Mouse (Mus musculus): Measurements from ENCODE around the gene Lcmt2. TPM values are rescaled to one million over a fixed set of nuclear protein-coding genes. Genes with fewer than 3 reads are reported as not detected.

Gene Lcmt2
- 20.1 and 23.1 TPM in 2 replicates for polyA plus RNA-seq (2015; fragmentation: Nextera tagmentation; extraction: Ambion mirVana)

DNA sequence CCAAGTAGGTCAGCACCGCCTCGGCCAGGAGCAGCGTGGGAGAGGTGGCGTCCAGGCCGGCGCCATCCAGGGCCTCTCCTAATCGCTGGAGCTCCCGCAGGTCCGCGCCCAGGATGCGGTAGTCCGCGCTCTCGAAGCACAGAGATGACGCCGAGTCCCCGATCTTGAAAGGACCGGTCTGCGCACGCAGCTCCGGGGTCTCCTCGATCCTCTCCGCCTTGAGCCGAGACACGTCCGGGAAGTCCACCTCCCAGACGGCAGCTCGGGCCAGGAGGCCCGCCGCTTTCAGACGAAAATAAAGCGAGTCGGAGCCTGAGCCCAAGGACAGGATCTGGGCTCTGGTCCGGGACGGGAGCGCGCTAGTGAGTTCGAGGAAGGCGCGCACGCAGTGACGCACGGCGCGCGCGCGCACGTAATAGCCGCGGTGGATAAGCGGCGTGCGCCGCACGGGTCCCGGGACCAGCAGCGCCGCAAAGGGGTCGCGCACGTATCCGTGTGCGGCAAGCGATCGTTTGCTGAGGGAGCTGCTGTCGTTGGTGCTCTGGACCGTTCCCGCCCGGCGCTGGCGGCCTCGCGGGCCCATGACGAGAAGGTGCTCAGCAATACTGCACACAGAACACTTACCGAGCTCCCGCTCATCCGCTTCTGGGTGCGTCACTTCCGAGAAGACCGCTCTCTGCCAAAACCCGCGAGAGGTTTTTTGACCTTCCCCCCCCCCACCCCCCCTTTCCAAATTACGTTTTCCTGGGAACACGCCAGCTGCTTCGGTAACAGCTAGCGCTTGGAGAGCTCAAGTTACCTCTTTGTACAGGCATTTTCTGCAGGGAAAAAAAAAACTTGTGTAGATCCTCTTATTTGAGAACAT is at the start of gene Lcmt2, which contains the start of gene Adal:
Gene Lcmt2 (minus strand): TSS at position 636 of the 865 bp plus-strand sequence.
Gene Adal (plus strand): TSS at position 411 of the 865 bp plus-strand sequence.
- Histone ChIP-seq H3K9me3 (no peaks in the 10 kb centered on the region), H3K27me3 (replicated peaks) (no peaks in the 10 kb centered on the region), H3K36me3 (peaks cover 21% of the 10 kb centered on the region; the same call in 1 of the 2 replicates), H3K4me3 (replicated peaks) (peak within 1 kb of the TSS; percentile 67), H3K4me2 (peak within 1 kb of the TSS; percentile 79), H3K27ac (peak within 1 kb of the TSS; percentile 98), H3K4me1 (peaks cover 14% of the 10 kb centered on the region), H3K9ac (peak within 1 kb of the TSS; percentile 60)
- peak; percentile 94 for ATAC-seq (ENCODE audit: insufficient read depth, low FRiP score, low read depth)
- under 1% methylated on average over 87 of the region's 87 CpGs for WGBS

DNA sequence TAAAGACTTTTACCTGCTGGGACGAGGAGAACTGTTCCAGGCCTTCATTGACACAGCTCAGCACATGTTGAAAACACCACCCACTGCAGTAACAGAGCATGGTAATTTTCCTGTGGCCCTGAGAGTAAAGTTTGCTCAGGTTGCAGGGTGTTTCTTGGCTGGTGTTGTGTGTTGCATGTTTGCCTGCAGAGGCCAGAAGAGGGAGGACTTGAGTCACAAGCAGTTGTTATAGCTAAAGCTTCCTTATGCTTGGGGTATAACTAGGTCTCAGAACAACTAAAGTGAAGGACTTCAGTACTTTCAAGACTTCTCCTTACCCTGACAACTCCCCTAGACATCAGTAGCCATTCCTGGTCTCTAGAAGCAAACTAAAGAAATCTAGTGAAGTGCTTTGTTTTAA is 48.1 kb upstream of the Lcmt2 start:
- Histone ChIP-seq H3K27ac (no peak overlapping the region), H3K9ac (no peak overlapping the region), H3K27me3 (replicated peaks) (no peaks in the 10 kb centered on the region), H3K9me3 (no peaks in the 10 kb centered on the region), H3K4me2 (no peak overlapping the region), H3K4me3 (replicated peaks) (no peak overlapping the region), H3K36me3 (peaks cover 59% of the 10 kb centered on the region), H3K4me1 (no peaks in the 10 kb centered on the region)
- ATAC-seq (ENCODE audit: insufficient read depth, low FRiP score, low read depth), result no peak
- 67% methylated on average over 1 of the region's 1 CpGs for WGBS

GRCm38 (mm10) chr2:121184142-121184541 is 43.7 kb upstream of the Lcmt2 start:
- 96% methylated on average over 7 of the region's 7 CpGs for WGBS
- Histone ChIP-seq H3K27ac (no peak overlapping the region), H3K4me1 (no peaks in the 10 kb centered on the region), H3K36me3 (peaks cover 23% of the 10 kb centered on the region), H3K4me2 (no peak overlapping the region), H3K27me3 (replicated peaks) (no peaks in the 10 kb centered on the region), H3K9ac (no peak overlapping the region), H3K9me3 (no peaks in the 10 kb centered on the region), H3K4me3 (replicated peaks) (no peak overlapping the region)
- ATAC-seq (ENCODE audit: insufficient read depth, low FRiP score, low read depth), result no peak

DNA sequence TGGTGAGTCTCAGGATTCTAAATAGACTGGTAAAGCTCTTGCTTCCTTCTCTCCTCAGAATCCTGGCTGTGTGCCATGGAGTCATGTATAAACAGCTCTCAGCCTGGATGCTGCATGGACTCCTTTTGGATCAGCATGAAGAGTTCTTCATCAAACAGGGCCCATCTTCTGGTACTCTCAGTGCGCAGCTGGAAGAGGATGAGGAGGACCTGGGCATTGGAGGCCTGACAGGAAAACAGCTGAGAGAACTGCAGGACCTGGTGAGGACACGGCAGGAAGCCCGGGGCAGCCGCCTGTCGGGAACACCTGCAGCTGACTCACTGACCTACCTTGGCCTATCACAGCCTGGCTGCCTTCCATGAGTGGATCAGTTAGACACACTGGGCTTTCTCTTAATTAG is 43.0 kb upstream of the Lcmt2 start:
- WGBS, result 81% methylated on average over 5 of the region's 5 CpGs
- Histone ChIP-seq H3K4me2 (no peak overlapping the region), H3K4me3 (replicated peaks) (no peak overlapping the region), H3K9me3 (no peaks in the 10 kb centered on the region), H3K4me1 (no peaks in the 10 kb centered on the region), H3K36me3 (peaks cover 23% of the 10 kb centered on the region), H3K27me3 (replicated peaks) (no peaks in the 10 kb centered on the region), H3K27ac (no peak overlapping the region), H3K9ac (no peak overlapping the region)
- ATAC-seq (ENCODE audit: insufficient read depth, low FRiP score, low read depth), result no peak

- WGBS, result 94% methylated on average over 3 of the region's 3 CpGs
- Histone ChIP-seq H3K4me1 (no peaks in the 10 kb centered on the region), H3K36me3 (peaks cover 20% of the 10 kb centered on the region), H3K27ac (no peak overlapping the region), H3K27me3 (replicated peaks) (no peaks in the 10 kb centered on the region), H3K9ac (no peak overlapping the region), H3K4me2 (no peak overlapping the region), H3K4me3 (replicated peaks) (no peak overlapping the region), H3K9me3 (no peaks in the 10 kb centered on the region)
- ATAC-seq (ENCODE audit: insufficient read depth, low FRiP score, low read depth), result no peak
Measured at GRCm38 (mm10) chr2:121178828-121179479, 38.5 kb upstream of the Lcmt2 start.

DNA sequence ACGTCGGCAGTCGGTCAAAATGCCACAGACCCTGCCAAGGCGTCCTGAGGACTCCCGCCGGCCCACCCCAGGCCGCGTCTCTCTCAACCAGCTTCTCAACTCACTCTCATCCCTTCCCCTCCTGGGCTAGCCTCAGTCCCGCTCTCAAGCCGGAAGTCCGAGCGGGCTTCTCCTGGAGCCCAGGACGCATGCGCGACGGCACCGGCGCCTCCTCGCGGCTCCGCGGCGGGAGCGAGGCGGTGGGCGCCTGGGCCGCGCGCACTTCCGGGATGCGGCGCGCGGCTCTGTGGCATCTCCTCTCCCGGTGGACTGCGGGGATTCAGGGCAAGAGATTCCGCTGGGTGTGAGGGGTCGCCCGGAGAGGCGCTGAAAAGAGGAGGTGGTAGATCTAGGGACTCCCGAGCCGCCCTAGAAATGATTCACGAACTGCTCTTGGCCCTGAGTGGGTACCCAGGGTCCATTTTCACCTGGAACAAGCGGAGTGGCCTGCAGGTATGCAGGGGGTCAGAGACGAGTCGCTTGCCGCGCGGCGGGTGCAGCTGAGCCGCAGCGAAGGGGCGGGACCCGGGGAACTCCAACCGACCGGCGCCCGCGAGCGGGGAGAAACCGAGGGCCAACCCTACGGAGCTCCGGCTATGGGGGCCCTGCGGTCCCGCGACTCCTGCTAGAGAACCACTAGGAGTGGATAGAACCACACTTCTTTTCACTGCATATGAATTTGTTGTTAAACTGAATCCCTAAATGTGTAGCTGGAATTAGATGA is 30.7 kb upstream of the Lcmt2 start, which contains the start of gene Zscan29:
Gene Zscan29 (minus strand): TSS at position 146 of the 763 bp plus-strand sequence.
- Histone ChIP-seq H3K9me3 (no peaks in the 10 kb centered on the region), H3K36me3 (peaks cover 4% of the 10 kb centered on the region), H3K4me3 (replicated peaks) (peak within 1 kb of the TSS; percentile 74), H3K27me3 (replicated peaks) (no peaks in the 10 kb centered on the region), H3K9ac (peak within 1 kb of the TSS; percentile 67), H3K4me1 (peaks cover 11% of the 10 kb centered on the region), H3K4me2 (peak within 1 kb of the TSS; percentile 72), H3K27ac (peak within 1 kb of the TSS; percentile 94)
- peak; percentile 97 for ATAC-seq (ENCODE audit: insufficient read depth, low FRiP score, low read depth)
- under 1% methylated on average over 66 of the region's 66 CpGs for WGBS

GRCm38 (mm10) chr2:121170481-121170971 is 30.1 kb upstream of the Lcmt2 start, which contains the start of gene Tubgcp4:
Gene Tubgcp4, plus strand, starts transcription at chr2:121170654.
- ATAC-seq (ENCODE audit: insufficient read depth, low FRiP score, low read depth), result peak; percentile 29; the same call in 1 of the 2 replicates
- Histone ChIP-seq H3K27ac (peak within 1 kb of the TSS; percentile 94), H3K36me3 (peaks cover 8% of the 10 kb centered on the region), H3K9ac (peak within 1 kb of the TSS; percentile 67), H3K4me1 (peaks cover 11% of the 10 kb centered on the region), H3K4me3 (replicated peaks) (peak within 1 kb of the TSS; percentile 74), H3K27me3 (replicated peaks) (no peaks in the 10 kb centered on the region), H3K4me2 (peak within 1 kb of the TSS; percentile 72), H3K9me3 (no peaks in the 10 kb centered on the region)
- under 1% methylated on average over 38 of the region's 38 CpGs for WGBS

DNA sequence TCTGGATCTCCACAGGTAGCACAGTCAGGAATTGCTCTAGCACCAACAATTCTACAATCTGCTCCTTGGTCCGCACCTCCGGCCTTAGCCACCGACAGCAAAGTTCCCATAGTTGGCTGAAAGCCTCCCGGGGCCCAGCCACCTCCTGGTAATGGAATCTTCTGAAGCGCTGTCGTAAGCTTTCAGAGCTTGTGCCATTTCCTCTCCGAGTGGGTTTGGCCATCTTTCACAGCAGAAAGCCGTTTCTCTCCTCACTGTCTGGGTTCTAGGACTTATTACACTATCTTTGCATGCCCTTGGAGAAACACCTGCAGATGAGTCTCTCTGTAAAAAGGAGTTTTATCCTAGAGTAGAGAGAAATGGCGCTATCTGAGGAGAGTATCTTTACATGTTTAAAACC is 29.4 kb upstream of the Lcmt2 start:
- H3K27ac ChIP-seq, result peak overlapping the region; percentile 94
- H3K27me3 ChIP-seq (replicated peaks), result no peaks in the 10 kb centered on the region
- peak overlapping the region; percentile 74 for H3K4me3 ChIP-seq (replicated peaks)
- H3K9me3 ChIP-seq, result no peaks in the 10 kb centered on the region
- ATAC-seq (ENCODE audit: insufficient read depth, low FRiP score, low read depth), result no peak
- H3K9ac ChIP-seq, result peak overlapping the region; percentile 67
- WGBS, result 5% methylated on average over 9 of the region's 9 CpGs
- H3K4me2 ChIP-seq, result peak overlapping the region; percentile 72
- H3K4me1 ChIP-seq, result peaks cover 11% of the 10 kb centered on the region
- H3K36me3 ChIP-seq, result peaks cover 8% of the 10 kb centered on the region; the same call in 1 of the 2 replicates

DNA sequence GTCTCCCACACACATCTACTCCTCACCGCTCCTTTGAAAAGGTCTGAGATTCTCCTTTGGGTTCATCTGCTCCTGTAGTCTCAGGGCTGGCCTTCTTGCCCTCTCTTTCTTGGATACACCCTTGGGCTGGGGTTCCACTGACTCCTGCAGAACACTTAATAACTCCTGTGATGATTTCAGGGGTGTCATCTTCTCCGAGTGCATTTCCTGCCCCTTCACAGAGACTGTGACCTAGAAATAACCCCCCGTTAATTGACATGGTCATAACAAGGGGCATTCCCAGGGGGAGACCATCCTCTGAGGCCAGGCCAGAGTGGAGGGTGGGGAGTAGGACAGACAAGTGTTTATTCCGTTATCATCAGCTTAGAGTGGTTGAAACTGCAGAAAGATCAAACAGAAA is 28.7 kb upstream of the Lcmt2 start:
- H3K9ac ChIP-seq, result no peak overlapping the region
- H3K27me3 ChIP-seq (replicated peaks), result no peaks in the 10 kb centered on the region
- peak overlapping the region; percentile 72 for H3K4me2 ChIP-seq
- H3K9me3 ChIP-seq, result no peaks in the 10 kb centered on the region
- ATAC-seq (ENCODE audit: insufficient read depth, low FRiP score, low read depth), result no peak
- peak overlapping the region; percentile 74 for H3K4me3 ChIP-seq (replicated peaks)
- peaks cover 8% of the 10 kb centered on the region; the same call in 1 of the 2 replicates for H3K36me3 ChIP-seq
- H3K27ac ChIP-seq, result no peak overlapping the region
- H3K4me1 ChIP-seq, result peaks cover 11% of the 10 kb centered on the region
- 32% methylated on average over 4 of the region's 4 CpGs for WGBS

DNA sequence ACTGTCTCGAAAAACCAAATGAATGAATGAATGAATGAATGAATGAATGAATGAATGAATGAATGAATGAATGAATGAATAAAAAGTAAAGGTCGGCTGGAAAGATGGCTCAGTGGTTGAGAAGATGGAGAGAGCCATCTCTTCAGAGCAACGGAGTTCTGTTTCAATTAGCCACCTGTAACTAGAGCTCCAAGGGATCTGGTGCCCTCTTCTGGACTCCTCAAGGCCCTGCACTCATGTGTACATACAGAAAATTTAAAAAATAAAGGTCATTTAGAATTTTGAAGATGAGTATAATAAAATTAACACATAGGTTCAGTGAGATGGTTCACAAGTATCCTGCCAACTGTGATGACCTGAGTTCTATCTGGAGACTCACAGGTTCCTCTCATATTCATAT is 12.6 kb upstream of the Lcmt2 start:
- Histone ChIP-seq H3K4me2 (no peak overlapping the region), H3K9ac (no peak overlapping the region), H3K36me3 (peaks cover 6% of the 10 kb centered on the region; the same call in 1 of the 2 replicates), H3K27ac (no peak overlapping the region), H3K4me1 (no peaks in the 10 kb centered on the region), H3K4me3 (replicated peaks) (no peak overlapping the region), H3K9me3 (no peaks in the 10 kb centered on the region), H3K27me3 (replicated peaks) (no peaks in the 10 kb centered on the region)
- 93% methylated on average over 3 of the region's 3 CpGs for WGBS
- no peak for ATAC-seq (ENCODE audit: insufficient read depth, low FRiP score, low read depth)

DNA sequence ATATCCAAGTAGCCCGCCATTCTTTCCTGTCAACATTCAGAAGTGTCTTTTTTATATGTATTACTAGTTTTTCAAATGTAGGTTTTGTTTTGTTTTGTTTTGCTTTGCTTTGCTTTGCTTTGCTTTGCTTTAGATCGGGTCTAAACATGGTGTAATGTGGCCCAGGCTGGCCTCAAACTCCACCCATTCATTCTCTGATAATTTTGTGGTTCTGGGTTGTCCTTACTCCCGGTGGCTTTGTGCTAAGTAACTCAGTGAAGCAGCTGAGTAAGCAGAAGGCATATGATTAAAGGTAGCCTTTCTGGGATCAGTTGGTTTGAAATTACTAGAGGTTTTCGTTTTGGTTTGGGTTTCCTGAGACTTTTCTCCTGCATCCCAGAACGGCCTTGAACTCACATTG is 9.2 kb upstream of the Lcmt2 start:
- Histone ChIP-seq H3K27me3 (replicated peaks) (no peaks in the 10 kb centered on the region), H3K4me3 (replicated peaks) (no peak overlapping the region), H3K9me3 (no peaks in the 10 kb centered on the region), H3K9ac (no peak overlapping the region), H3K4me2 (no peak overlapping the region), H3K27ac (no peak overlapping the region), H3K4me1 (no peaks in the 10 kb centered on the region), H3K36me3 (peaks cover 4% of the 10 kb centered on the region; the same call in 1 of the 2 replicates)
- ATAC-seq (ENCODE audit: insufficient read depth, low FRiP score, low read depth), result no peak
- WGBS, result 79% methylated on average over 5 of the region's 5 CpGs
